Mouse (Mus musculus) testis, postnatal 10 days (tissue): Measurements from ENCODE around the gene Cep104.

Source experiments
- DNase-seq: peaks from one replicate; pipeline ENCODE4 v3.0.0; 2021; ENCODE audit warnings: low spot score

Cep104 gene

GRCm38 (mm10) chr4:153974431-153975291, at the start of gene Cep104, which contains the start of gene Dffb:
Cep104 (plus strand) TSS chr4:153975194.
Dffb (minus strand) TSS chr4:153975126.
- peak; percentile 97 for DNase-seq

GRCm38 (mm10) chr4:153928772-153929299, 46.2 kb upstream of the Cep104 start:
- DNase-seq = no peak

GRCm38 (mm10) chr4:153929425-153929824, 45.6 kb upstream of the Cep104 start:
- no peak for DNase-seq

GRCm38 (mm10) chr4:153929921-153930320, 45.1 kb upstream of the Cep104 start:
- no peak for DNase-seq

GRCm38 (mm10) chr4:153943243-153943642, 31.8 kb upstream of the Cep104 start:
- DNase-seq = peak; percentile 63

GRCm38 (mm10) chr4:153944261-153944660, 30.7 kb upstream of the Cep104 start:
- DNase-seq = no peak

GRCm38 (mm10) chr4:153945741-153946140, 29.3 kb upstream of the Cep104 start:
- no peak for DNase-seq

GRCm38 (mm10) chr4:153950372-153950771, 24.6 kb upstream of the Cep104 start:
- DNase-seq = no peak

- no peak for DNase-seq
Measured at GRCm38 (mm10) chr4:153951150-153951549, 23.8 kb upstream of the Cep104 start.

- DNase-seq = no peak
Measured at GRCm38 (mm10) chr4:153951692-153952091, 23.3 kb upstream of the Cep104 start.

GRCm38 (mm10) chr4:153955651-153956050, 19.3 kb upstream of the Cep104 start:
- peak; percentile 53 for DNase-seq

- peak; percentile 97 for DNase-seq
Measured at GRCm38 (mm10) chr4:153956569-153957405, 18.2 kb upstream of the Cep104 start, which contains the start of gene A430005L14Rik. A430005L14Rik (plus strand) TSS chr4:153957237.

- no peak for DNase-seq
Measured at GRCm38 (mm10) chr4:153957444-153958250, 17.3 kb upstream of the Cep104 start.

- no peak for DNase-seq
Measured at GRCm38 (mm10) chr4:153962631-153963030, 12.4 kb upstream of the Cep104 start.

GRCm38 (mm10) chr4:153966651-153967050, 8.3 kb upstream of the Cep104 start:
- no peak for DNase-seq

- no peak for DNase-seq
Measured at GRCm38 (mm10) chr4:153967556-153967955, 7.4 kb upstream of the Cep104 start.

- DNase-seq = no peak
Measured at GRCm38 (mm10) chr4:153968063-153968462, 6.9 kb upstream of the Cep104 start.

- no peak for DNase-seq
Measured at GRCm38 (mm10) chr4:153975292-153975662, 283 bp downstream of the Cep104 start.

- DNase-seq = no peak
Measured at GRCm38 (mm10) chr4:153975768-153976167, 774 bp downstream of the Cep104 start.

GRCm38 (mm10) chr4:153979243-153979642, 4.2 kb downstream of the Cep104 start:
- DNase-seq = no peak

- DNase-seq = no peak
Measured at GRCm38 (mm10) chr4:153980470-153980869, 5.5 kb downstream of the Cep104 start.

GRCm38 (mm10) chr4:153992715-153993114, 17.7 kb downstream of the Cep104 start:
- DNase-seq = no peak
